11 mouse cellular contexts compared by ENCODE assay signal in the genomic region with DNA sequence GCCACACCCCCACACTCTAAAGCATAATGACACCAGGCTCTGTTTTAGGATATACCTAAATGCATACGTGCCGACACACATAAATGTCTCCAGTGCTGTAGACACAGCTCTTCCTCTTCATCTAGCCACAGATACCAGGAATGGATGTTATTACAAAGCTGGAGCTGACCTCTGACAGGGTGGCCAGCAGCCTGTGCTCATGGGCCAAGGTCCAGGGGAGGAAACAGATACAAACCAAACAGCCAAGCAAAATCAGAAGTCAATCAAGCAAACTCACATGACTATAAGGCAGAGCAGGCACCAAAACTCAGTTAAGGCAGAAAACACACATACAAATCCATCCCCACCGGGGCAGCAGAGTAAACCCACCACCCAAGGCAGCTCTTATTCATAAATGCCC. TPM values are rescaled to one million over a fixed set of nuclear protein-coding genes. Genes with fewer than 3 reads are reported as not detected.
"Had no signal": no experiment of that assay in that cellular context is flagged by ENCODE, and none has a peak within 500 bp of the region (broad histone marks: within the 10 kb centered on the region; RNA-seq: fewer than 3 reads in every experiment).

No protein-coding gene starts in this region.

RNA-seq across cellular contexts. Expression of a gene that starts 2.3 kb away (rescaled TPM):
- total RNA-seq: midbrain, postnatal 0 days had no signal
- polyA plus RNA-seq: liver, embryonic 13.5 days; lung, embryonic 15.5 days; lung, postnatal 0 days; macrophage; midbrain, embryonic 11.5 days; midbrain, embryonic 15.5 days; neural tube, embryonic 12.5 days; neural tube, embryonic 14.5 days; stomach, embryonic 14.5 days; stomach, embryonic 16.5 days had no signal
